ENCODE assay signal across 18 mouse cellular contexts in genomic region chrX:101386222-101386621, GRCm38 (mm10). TPM values are rescaled to one million over a fixed set of nuclear protein-coding genes. Genes with fewer than 3 reads are reported as not detected.
"Had no signal": no experiment of that assay in that cellular context is flagged by ENCODE, and none has a peak within 500 bp of the region (broad histone marks: within the 10 kb centered on the region; RNA-seq: fewer than 3 reads in every experiment).

No protein-coding gene starts in this region.

- H3K4me3 ChIP-seq: intestine, embryonic 15.5 days; layer of hippocampus, adult 2 months; limb, embryonic 13.5 days; megakaryocyte, embryonic 14.5 days; midbrain, embryonic 12.5 days; myocyte; neural tube, embryonic 15.5 days had no signal

- H3K9me3 ChIP-seq: intestine, embryonic 15.5 days; limb, embryonic 13.5 days; megakaryocyte, embryonic 14.5 days; midbrain, embryonic 12.5 days; neural tube, embryonic 15.5 days had no signal

- DNase-seq: kidney, adult 8-10 months; kidney, postnatal 10 days; kidney, postnatal 4 days; lung, adult 2 months; right cerebral cortex, adult 18-20 months; right cerebral cortex, postnatal 25 days; thymus, adult 18-20 months; thymus, postnatal 14 days had no signal

- H3K27ac ChIP-seq: intestine, embryonic 15.5 days; layer of hippocampus, adult 2 months; limb, embryonic 13.5 days; macrophage; midbrain, embryonic 12.5 days; neural tube, embryonic 15.5 days had no signal

- H3K4me2 ChIP-seq: intestine, embryonic 15.5 days; limb, embryonic 13.5 days; midbrain, embryonic 12.5 days had no signal

- ATAC-seq: intestine, embryonic 15.5 days; lung, postnatal 0 days had no signal

- H3K36me3 ChIP-seq: intestine, embryonic 15.5 days; limb, embryonic 13.5 days; midbrain, embryonic 12.5 days; neural tube, embryonic 15.5 days had no signal

- H3K9ac ChIP-seq: intestine, embryonic 15.5 days; limb, embryonic 13.5 days; midbrain, embryonic 12.5 days; neural tube, embryonic 15.5 days had no signal

- H3K4me1 ChIP-seq: intestine, embryonic 15.5 days; limb, embryonic 13.5 days had no signal

RNA-seq across cellular contexts. Expression of gene Gjb1, which starts 10.0 kb away (rescaled TPM):
- polyA plus RNA-seq: limb, embryonic 13.5 days; macrophage; midbrain, embryonic 12.5 days; myocyte; neural tube, embryonic 11.5 days had no signal
